Mouse (Mus musculus) monocyte, adult 2 months (primary cell): ENCODE results near the gene Mchr1.
A peak's percentile ranks its signal among the peaks of the same experiment; 100 is the strongest.
"Not testable (repeated sequence)": the region's sequence is repeated elsewhere in the genome, so short reads cannot be mapped to it uniquely, and the experiment has no call there.

Source experiments
- DNase-seq, 2 experiments: peaks; one replicate each; pipeline ENCODE4 v3.0.0; 2022; ENCODE audit warnings: low spot score in 2 of 2, low read depth in 1 of 2

Gene Mchr1

GRCm38 (mm10) chr15:81235086-81235920, at the start of gene Mchr1:
TSS of gene Mchr1 (plus strand) at chr15:81235499.
- no peak for DNase-seq

- DNase-seq = no peak
Observed at GRCm38 (mm10) chr15:81189061-81189460, 46.2 kb upstream of the Mchr1 start.

- DNase-seq = no peak
Observed at GRCm38 (mm10) chr15:81190011-81190629, 45.2 kb upstream of the Mchr1 start.

GRCm38 (mm10) chr15:81190630-81191178, 44.6 kb upstream of the Mchr1 start, which contains the start of gene Mrtfa:
TSS of gene Mrtfa (minus strand) at chr15:81190757.
- peak; percentile 94 to 96 for DNase-seq

GRCm38 (mm10) chr15:81191303-81191702, 44.0 kb upstream of the Mchr1 start:
- no peak for DNase-seq

GRCm38 (mm10) chr15:81192316-81192715, 43.0 kb upstream of the Mchr1 start:
- no peak for DNase-seq

GRCm38 (mm10) chr15:81192858-81193257, 42.4 kb upstream of the Mchr1 start:
- DNase-seq = no peak

- DNase-seq = no peak
Observed at GRCm38 (mm10) chr15:81194791-81195190, 40.5 kb upstream of the Mchr1 start.

- DNase-seq = no peak
Observed at GRCm38 (mm10) chr15:81195447-81195846, 39.9 kb upstream of the Mchr1 start.

GRCm38 (mm10) chr15:81197197-81197596, 38.1 kb upstream of the Mchr1 start:
- DNase-seq = no peak

- DNase-seq = no peak
Observed at GRCm38 (mm10) chr15:81198447-81198846, 36.9 kb upstream of the Mchr1 start.

GRCm38 (mm10) chr15:81199372-81199959, 35.8 kb upstream of the Mchr1 start:
- no peak for DNase-seq

GRCm38 (mm10) chr15:81202462-81202861, 32.8 kb upstream of the Mchr1 start:
- no peak for DNase-seq

- DNase-seq = no peak
Observed at GRCm38 (mm10) chr15:81210496-81210895, 24.8 kb upstream of the Mchr1 start.

GRCm38 (mm10) chr15:81212976-81213375, 22.3 kb upstream of the Mchr1 start:
- DNase-seq = no peak

- no peak for DNase-seq
Observed at GRCm38 (mm10) chr15:81216906-81217653, 18.2 kb upstream of the Mchr1 start.

- no peak for DNase-seq
Observed at GRCm38 (mm10) chr15:81219054-81219453, 16.2 kb upstream of the Mchr1 start.

- not testable (repeated sequence) for DNase-seq
Observed at GRCm38 (mm10) chr15:81220051-81220450, 15.2 kb upstream of the Mchr1 start.

- DNase-seq = no peak
Observed at GRCm38 (mm10) chr15:81221446-81221845, 13.9 kb upstream of the Mchr1 start.

- no peak for DNase-seq
Observed at GRCm38 (mm10) chr15:81225016-81225415, 10.3 kb upstream of the Mchr1 start.

- DNase-seq = no peak
Observed at GRCm38 (mm10) chr15:81225732-81226131, 9.6 kb upstream of the Mchr1 start.
